Mouse (Mus musculus): ENCODE data around the gene Spink4.
"Not testable (repeated sequence)": the region's sequence is repeated elsewhere in the genome, so short reads cannot be mapped to it uniquely, and the experiment has no call there.

Gene Spink4

DNA sequence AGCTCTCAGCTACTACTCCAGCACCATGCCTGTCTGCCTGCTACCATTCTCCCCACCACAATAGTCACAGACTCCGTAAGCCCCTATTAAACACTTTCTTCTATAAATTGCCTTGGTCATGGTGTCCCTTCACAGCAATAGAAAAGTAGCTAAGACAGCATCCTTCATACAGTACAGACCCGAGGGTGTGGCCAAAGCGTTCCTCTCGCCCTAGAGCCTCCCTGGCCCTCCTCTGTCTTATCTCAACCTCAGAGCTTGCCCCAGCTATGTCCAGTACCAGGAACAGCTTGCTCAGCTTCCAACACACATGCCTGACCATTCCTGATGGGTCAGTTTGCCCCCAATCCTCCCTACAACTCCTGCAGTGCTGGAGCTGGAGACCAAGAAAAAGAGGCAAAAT, 19.2 kb upstream of the Spink4 start:
- in situ Hi-C loops (cut with MseI, MboI), result no loop called here

DNA sequence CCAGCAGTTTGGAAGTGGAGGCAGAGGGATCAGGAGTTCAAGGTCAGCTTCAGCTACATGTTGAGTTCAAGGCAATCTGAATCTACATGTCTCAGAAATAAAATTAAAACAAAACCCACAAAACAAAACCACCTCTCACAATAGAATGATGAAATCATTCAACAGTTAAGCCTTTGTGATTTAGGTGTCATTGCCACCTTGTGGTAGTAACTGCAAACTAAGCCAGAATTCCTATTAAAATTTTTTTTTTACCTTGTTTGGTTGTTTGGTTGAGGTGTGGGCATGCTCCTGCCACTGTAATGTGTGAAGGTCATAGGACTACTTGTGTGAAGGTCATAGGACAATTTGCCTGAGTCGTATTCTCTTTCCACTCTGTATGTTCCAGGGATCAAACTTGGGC, 13.6 kb upstream of the Spink4 start:
- in situ Hi-C loops (cut with MseI, MboI), result loop anchor here (5.0 kb wide), 1 partner anchor 134 kb away; no protein-coding TSS in a partner anchor

DNA sequence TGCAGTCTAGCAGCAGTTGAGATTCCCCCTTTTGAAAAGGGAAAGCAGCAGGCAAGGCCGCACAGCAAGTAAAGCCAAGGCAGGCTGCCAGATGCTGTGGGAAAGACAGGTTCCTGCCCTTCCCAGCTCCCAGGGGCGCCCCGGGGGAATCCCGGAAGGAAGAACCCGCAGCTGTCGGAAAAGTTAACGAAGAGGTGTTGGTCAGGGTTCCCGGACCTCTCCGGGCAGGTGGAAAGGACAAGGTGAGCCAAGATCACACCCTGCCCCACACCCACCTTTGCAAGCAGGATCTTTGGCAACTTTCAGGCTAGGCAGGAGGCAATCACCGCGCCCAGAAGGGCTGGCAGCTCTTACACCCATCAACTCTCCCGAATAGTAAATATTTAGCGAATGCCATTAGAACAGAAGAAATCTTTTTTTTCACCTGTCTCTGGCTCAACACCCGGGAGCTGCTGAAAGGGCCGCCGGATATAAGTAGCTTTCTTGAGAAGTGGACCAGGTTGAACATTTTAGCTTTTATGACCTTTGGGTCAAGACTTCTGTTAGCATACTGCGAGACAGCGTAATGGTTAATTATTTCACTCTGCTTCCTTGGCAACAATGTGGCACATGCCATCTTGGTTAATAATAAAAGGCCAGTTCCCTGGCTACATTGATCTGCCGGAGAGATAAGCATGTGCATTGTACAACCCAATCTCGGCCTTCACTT, 11.4 kb upstream of the Spink4 start:
- in situ Hi-C loops (cut with MseI, MboI), result loop anchor here (5.0 kb wide), 1 partner anchor 136 kb away; no protein-coding TSS in a partner anchor

DNA sequence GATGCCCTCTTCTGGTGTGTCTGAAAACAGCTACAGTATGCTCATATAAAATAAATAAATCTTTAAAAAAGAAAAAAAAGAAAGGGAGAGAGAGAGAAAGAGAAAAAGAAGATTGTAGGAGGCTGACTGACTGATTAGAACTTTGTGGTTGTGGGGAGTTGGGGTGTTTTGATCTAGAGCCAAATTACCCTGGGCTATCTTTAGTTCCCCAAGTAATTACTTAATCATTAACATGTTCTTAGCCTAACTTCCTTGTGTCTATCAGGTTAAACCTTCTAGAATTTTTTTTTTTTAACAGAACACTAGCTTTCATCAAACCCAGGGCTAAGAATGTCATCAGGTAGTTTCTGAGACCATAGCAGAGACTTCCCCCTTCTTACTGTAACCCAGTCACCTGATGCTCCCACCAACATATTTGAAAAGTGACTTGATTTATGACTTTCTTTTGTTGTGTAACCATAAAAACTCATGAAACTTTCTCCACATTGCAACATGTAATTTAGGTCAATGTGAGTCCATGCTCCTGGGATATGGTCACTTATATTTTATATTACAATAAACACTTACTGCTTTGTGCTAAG, 5.5 kb upstream of the Spink4 start:
- in situ Hi-C loops (cut with MseI, MboI), result no loop called here

DNA sequence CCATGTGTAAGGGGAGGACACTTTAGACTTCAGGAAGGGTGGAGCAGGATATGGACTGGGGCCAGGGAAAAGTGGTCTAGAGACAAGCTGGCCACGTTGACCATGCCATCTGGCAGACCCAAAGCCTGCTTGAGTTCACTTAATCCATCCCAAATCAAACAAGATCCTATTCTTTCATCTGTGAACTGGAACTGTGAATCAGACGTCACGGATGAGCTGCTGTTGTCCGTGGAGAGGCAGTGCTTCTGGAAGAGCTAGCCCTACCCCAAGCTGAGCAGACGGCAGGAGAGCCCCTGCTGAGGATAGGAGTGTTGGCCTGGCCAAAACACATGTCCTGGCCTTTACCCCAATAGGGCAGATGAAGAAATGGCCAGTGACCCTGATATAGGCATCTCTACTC, 3.9 kb upstream of the Spink4 start:
- in situ Hi-C loops (cut with MseI, MboI), result no loop called here

DNA sequence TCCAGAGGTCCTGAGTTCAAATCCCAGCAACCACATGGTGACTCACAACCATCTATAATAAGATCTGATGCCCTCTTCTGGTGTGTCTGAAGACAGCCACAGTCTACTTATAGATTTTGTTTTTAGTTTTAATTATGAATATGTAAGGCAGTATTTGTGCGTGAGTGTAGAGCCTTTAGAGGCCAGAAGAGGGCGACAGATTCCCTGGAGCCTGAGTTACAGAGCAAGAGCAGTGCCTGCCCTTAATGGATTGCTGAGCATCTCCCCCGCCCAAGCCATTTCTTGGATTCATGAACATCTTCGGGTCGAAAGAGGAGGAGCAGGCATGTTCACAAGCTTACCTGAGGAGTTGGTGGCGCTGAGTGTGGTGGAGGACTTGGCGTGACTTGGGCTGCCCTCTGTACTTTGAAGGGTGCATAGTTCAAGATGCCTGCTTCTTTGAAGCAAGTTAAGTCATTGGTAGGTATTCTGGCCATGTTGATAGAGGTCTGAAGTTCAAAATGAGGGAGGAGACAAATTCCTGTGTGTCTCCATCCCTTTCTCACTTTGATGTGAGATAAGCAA, 3.2 kb upstream of the Spink4 start:
- in situ Hi-C loops (cut with MseI, MboI), result no loop called here

DNA sequence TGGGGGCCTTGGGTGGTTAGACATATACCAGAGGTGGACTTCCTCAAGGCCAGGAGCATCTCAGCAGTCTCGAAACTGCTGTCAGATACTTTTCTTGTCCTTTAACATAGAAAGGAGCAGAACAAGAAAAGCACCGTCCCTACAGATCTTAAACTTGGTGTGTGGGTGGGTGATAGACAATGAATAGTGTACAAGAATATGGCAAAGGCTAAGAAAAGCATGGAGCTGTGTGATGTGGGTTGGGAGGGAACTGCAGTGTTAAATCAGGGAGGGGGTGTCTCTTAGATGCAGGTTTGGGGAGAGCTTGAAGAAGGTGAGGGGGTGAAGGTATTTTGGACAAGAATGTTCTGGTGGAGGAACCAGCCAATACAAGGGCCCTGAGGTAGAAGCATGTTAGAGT, 724 bp downstream of the Spink4 start:
- in situ Hi-C loops (cut with MseI, MboI), result no loop called here

DNA sequence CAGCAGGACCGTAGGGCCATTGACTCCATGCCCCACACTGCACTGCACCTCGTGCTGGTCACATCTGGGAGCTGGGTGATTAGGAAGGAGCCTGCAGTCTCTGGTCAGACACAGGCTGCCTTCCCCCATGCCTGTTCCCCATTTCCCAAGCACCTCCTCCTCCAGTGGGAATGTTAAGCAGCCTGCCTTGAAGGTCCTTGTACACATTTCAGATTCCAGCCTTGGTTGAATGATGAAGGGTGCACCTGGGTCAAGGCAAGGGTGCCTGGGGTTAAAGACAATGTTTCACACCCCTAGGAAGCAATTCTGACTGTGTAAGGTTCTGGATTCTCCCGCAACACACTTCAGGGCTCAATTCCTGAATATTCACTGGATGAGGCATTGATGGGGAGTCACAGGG, 1.4 kb downstream of the Spink4 start:
- in situ Hi-C loops (cut with MseI, MboI), result no loop called here

DNA sequence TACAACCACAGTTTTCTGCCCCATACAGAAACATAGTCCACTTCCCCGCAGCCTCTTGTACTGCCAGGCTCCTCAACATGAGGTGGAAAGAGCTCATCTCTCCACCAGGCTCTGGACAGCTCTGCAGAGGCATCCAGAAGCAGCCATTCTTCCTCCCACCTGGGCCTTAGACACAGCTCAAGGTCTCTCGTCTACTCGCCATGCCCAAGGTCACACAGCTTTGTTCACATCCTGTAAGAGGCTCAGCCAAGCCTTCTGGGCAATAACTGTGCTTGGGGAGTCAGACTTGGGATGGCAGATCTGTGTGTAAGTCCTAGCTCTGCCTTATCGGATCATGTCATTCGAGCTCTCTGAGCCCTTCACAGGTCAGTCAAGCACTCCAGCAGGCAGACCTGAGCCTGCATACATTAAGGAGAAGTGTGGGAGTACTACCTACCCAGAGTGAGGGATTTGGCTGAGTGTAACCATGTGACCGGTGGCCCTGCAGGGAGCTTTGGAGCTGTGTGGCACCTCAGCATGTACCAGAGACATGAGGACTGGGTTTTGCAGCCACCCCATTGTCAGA, 3.3 kb downstream of the Spink4 start:
- in situ Hi-C loops (cut with MseI, MboI), result no loop called here

DNA sequence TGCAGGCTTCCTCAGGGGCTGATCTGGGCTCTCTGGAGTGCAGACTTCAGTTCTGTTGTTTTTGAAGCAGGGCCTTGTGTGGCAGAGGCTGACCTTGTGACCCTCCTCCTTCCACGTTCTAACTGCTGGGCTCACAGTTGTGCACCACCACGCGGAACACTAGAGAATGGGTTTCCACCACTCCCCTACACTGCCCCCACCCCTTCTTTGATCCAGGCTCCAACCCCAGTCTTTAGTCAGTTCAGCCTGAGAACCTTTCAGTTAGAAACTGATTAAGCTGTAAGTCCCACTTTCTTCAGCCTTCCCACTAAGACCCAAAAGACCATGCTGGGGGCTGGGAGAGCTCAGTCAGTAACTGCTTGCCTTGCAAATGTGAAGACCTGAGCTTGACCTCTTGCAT, 5.7 kb downstream of the Spink4 start:
- in situ Hi-C loops (cut with MseI, MboI), result no loop called here

DNA sequence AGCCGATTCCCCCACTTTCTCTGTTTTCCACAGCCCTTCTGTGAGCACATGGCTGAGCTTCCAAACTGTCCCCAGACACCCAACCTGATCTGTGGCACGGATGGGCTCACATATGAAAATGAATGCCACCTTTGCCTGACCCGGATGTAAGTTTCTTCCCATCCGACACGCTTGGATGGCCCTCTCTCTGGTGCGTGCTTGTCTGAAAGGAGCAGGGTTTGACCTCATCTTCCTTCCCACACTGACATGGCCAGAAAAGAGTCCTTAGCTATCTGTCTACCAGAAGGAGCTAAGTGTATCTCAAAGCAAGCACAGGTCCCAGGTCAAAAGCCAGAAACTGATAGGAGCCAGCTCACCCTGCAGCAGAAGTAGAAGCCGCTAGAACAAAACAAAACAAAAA, 9.2 kb downstream of the Spink4 start:
- in situ Hi-C loops (cut with MseI, MboI), result no loop called here

DNA sequence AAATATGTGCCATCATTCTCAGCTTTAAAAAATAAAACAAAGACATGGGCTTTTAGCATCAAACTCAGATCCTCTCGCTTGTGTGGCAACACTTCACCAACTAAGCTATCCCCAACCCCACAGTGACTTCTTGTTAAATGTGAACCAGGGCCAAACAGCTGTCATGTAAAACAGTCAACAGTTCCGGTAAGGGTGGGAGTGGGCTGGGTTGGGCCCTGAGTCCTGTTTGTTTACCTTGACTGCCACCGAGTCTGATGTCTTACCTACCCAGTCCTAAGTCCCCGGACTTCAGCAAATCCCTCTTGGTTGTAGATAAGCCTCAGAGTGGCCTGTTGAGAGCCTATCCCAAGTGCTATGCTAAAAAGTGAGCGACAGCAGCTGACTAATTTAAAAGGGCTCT, 13.8 kb downstream of the Spink4 start:
- in situ Hi-C loops (cut with MseI, MboI), result no loop called here

DNA sequence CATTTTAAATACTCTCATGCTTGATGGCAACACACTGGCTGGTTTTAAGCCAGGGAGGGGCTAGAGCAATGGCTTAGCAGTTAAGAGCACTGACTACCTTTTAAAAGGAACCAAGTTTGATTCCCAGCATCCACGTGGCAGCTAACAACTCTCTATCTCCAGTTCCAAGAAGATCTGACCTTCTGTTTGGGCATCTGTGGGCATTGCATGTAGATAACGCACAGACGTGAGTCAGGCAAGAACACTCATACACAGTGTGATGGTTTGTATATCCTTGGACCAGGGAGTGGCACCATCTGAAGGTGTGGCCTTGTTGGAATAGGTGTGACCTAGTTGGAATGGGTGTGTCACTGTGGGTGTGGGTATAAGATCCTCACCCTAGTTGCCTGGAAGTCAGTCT, 14.5 kb downstream of the Spink4 start:
- in situ Hi-C loops (cut with MseI, MboI), result not testable (repeated sequence)

DNA sequence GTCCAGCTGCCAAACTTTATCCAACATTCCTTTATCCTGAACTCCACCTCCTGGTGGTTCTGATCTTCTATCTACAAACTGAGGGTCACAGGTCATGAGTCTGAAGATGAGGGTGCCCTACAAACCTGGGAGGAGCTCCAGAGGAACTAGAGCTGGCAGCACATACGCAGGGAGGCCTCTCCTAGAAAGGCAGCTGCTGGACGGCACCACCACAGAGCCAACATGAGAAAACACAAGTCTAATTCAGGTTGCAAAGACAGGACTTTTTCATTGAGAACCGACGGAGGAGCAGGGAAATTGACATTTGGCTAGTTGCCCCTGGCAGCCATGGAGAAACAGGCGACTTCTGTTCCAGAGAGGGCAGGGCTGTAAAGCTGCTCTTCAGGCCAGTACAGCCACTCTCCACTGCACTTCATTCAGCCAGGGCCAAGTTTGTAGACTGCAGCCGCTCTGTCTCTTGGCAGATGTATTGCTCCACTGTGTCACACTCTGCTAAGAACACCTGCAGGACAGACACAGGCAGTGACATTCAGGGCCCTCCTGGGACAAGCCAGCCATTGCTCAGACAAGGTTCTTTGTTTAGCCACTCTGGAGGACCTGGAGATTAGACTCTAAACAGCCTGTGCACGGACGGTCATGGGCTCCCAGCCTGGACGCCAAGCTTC, 16.5 kb downstream of the Spink4 start:
- in situ Hi-C loops (cut with MseI, MboI), result no loop called here

DNA sequence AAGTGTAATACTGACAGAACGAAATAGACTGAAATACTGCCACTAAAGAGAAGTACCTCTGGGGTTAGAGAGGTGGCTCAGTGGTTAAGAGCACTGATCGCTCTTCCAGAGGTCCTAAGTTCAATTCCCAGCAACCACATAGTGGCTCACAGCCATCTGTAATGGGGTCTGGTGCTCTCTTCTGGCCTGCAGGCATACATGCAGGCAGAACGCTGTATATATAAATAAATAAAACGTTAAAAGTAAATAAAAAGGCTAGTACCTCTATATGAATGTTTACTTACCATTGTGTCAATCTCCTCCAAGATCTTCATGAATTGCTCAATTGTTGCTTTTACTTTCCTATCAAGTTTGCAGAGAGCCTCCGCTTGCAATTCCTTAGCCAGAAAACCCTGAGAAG, 18.9 kb downstream of the Spink4 start:
- in situ Hi-C loops (cut with MseI, MboI), result no loop called here

DNA sequence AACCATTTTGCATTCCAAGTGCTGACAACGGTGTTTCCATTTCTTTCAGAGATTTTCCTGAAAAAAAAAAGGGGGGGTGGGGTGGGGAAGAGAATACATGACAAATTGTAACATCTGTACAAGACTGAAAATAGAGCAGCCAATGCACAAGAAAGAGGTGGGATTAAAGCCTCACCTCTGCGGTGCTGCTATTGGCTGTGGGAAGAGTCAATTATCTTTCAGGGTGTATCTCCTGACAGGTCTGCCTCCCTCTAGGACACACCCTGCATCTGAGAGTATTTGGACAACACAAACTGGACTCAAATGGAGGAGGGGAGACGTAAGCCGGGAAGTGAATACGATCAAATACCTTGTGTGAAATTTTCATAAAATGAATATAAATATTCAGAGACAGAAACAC, 23.8 kb downstream of the Spink4 start:
- in situ Hi-C loops (cut with MseI, MboI), result no loop called here

DNA sequence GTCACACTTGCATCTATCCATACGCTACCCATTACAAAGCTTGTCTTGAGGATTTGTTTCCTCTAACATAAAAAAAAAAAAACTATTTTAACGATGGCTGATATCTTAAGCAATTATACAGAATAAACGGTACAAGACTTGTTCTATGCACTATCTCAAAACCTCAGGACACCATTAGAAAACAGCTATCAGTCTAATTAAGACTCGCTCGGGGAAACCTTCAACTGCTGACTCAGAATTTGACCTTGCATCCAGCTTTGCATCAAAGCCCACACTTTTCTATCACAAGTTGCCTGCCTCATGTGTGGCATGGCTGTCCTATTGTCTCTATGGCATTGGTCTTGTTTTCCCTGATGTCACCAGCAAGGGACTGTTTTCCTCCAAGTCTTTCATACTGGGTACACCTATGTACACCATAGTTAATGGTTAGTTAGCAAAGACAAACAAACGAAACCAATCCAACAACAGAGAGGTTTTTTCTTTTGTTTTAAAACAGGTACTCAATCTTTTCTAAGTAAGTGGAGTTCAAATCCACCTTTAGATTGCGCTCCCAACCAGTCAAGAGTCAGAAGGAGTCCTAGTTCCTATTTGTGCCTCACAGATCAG, 26.8 kb downstream of the Spink4 start:
- in situ Hi-C loops (cut with MseI, MboI), result no loop called here

DNA sequence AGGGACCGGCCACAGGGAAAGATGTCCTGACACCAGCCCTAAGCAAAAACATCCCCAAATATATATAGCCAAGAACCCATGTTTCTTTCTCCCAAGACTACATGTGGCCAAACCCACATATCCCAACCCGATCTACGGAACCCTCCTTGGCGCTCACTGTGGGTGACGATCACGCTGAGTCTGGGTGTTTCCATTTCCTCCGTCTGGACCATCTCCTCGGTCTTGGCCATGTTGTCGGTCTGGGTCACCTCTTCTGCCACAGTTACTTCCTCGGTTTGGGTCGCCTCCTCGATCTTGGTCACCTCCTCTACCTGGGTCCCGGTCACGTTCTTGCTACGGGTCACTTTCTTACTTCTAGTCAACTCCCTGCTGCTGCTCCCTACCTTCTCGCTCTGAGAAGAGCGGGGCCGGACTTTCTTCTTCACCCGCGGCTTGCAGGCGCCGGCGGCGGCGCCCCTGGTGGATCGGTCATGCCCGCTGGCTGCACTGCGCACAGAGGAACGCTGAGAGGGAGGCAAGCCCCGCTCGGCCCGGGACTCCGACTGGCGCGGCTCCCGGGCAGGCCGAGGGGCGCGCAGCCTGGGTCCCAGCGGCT, 27.8 kb downstream of the Spink4 start:
- in situ Hi-C loops (cut with MseI, MboI), result no loop called here

DNA sequence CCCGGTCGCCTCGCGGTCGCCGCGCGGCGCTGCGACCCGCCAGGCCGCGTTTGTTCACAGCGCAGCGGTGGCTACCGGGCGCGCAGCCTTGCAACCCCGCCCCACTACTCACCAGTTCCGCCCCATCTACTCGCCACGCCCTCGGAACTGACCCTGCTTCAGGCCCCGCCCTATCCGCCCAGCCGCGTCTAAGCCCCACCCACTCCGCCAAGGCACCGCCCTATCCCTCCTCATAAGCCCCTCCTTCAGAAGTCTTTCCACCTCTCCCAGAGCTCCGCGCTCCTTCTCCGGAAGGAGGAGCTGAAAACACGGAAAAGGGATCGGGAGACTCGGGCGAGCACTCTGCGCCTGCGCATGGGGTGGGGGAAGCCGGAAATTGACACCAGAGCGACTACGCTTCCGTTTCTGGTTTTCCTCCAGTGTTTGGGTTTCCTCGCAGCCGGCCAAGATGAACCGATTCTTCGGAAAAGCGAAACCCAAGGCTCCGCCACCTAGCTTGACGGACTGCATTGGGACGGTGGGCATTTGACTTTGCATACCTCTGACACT, 28.4 kb downstream of the Spink4 start, which contains the start of the genes Bag1 and Chmp5:
Gene Bag1, minus strand, starts transcription at position 135 of the 549 bp plus-strand sequence.
Gene Chmp5, plus strand, starts transcription at position 248 of the 549 bp plus-strand sequence.
- in situ Hi-C loops (cut with MseI, MboI), result no loop called here

DNA sequence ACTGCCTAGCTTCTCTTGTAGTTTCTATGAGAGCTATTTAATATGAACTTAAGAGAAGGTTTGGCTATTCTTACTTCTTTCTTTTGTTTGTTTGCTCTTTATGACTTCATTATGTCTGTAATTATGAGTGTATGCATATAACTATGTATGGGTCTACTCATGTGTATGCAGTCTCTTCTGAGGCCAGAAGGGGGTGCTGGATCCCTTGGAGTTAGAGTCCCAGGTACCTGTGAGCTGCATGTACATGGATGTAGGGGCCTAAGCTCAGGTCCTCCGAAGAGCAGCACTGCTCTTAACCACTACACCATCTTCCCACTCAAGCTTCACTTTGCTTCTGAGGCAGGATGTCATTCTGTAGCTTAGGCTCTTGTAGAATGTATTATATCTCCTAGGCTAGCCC, 33.7 kb downstream of the Spink4 start:
- in situ Hi-C loops (cut with MseI, MboI), result no loop called here

DNA sequence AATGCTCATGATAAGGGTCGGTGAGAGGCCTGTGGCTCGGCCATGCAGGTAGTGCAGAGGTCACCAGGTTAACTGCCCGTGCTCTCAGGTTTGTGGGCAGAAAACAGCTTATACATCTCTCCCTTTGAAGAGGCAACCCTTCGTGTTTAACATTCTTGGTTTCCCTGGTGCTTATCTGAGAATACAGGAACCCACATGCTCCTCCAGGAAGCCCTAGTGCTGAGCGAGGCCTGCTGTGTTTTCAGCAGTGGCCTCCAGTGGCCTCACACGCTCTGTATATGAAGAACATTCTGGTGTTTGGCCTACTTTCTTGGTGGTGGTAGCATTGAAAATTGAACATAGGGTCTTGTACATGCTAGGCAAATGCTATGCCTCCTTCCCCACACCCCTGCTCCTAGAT, 36.1 kb downstream of the Spink4 start:
- in situ Hi-C loops (cut with MseI, MboI), result no loop called here
